Mouse (Mus musculus) kidney, postnatal 0 days (tissue): ENCODE results near the gene Tstd2. TPM values are rescaled to one million over a fixed set of nuclear protein-coding genes. Genes with fewer than 3 reads are reported as not detected.

Experiments
- ATAC-seq: fragments of 200-750 bp; cut with Nextera tagmentation; replicated peaks from 2 replicates; pipeline ENCODE4 v1.8.0; 2017; ENCODE audit warnings: low read depth, moderate number of reproducible peaks, moderate TSS enrichment, moderate library complexity; ENCODE audit not compliant: low FRiP score
- DNase-seq: peaks from one replicate; pipeline ENCODE4 v3.0.0-alpha.2; 2016; ENCODE audit warnings: low spot score
- H3K27ac ChIP-seq: fragments of 300-500 bp; sonication (generic); 2 replicates; pipeline ENCODE4 v1.5.1; 2014; ENCODE audit warnings: mild to moderate bottlenecking
- H3K27me3 ChIP-seq: fragments of 300-500 bp; sonication (generic); 2 replicates; pipeline ENCODE4 v1.6.1; 2014; ENCODE audit warnings: low read length, mixed read lengths; ENCODE audit not compliant: insufficient read depth
- H3K36me3 ChIP-seq: fragments of 300-500 bp; sonication (generic); 2 replicates; pipeline ENCODE4 v1.6.1; 2014; ENCODE audit warnings: low read length, mixed read lengths; ENCODE audit not compliant: insufficient read depth
- H3K4me1 ChIP-seq: fragments of 300-500 bp; sonication (generic); replicated peaks from 2 replicates; pipeline ENCODE4 v1.6.1; 2014; ENCODE audit warnings: antibody characterized with exemption, low read length, mixed read lengths; ENCODE audit not compliant: insufficient read depth
- H3K4me2 ChIP-seq: fragments of 300-500 bp; sonication (generic); 2 replicates; pipeline ENCODE4 v1.6.1; 2014; ENCODE audit warnings: mild to moderate bottlenecking, low read length, moderate library complexity, mixed read lengths
- H3K4me3 ChIP-seq: fragments of 300-500 bp; sonication (generic); replicated peaks from 2 replicates; pipeline ENCODE4 v1.5.1; 2014; ENCODE audit warnings: low read depth, low read length
- H3K9ac ChIP-seq: fragments of 300-500 bp; sonication (generic); 2 replicates; pipeline ENCODE4 v1.6.1; 2014; ENCODE audit warnings: low read depth, low read length
- H3K9me3 ChIP-seq: fragments of 300-500 bp; sonication (generic); replicated peaks from 2 replicates; pipeline ENCODE4 v1.6.1; 2016; ENCODE audit warnings: low read length, inconsistent platforms, mixed read lengths
- CTCF ChIP-seq: IDR thresholded peaks from 2 replicates; pipeline ENCODE4 v1.5.1; 2016; ENCODE audit warnings: antibody characterized with exemption, low read depth, mild to moderate bottlenecking, moderate library complexity
- WGBS: fragments of 180-500 bp; shearing (Covaris S2); extraction: QIAGEN DNeasy Blood & Tissue Kit; methylation state at CpG from one replicate; pipeline ENCODE4 v1.1.7; 2014; 5-methylcytosine and 5-hydroxymethylcytosine counted together
- polyA plus RNA-seq: library from polyadenylated mRNA; unstranded; fragments of >200 nt; fragmentation: Nextera tagmentation; extraction: Ambion mirVana; gene quantifications from 2 replicates; pipeline ENCODE4 v1.2.1, GENCODE M21; 2015

The Tstd2 gene
- polyA plus RNA-seq, 1 experiment from 2014 or later: 23.5 TPM

DNA sequence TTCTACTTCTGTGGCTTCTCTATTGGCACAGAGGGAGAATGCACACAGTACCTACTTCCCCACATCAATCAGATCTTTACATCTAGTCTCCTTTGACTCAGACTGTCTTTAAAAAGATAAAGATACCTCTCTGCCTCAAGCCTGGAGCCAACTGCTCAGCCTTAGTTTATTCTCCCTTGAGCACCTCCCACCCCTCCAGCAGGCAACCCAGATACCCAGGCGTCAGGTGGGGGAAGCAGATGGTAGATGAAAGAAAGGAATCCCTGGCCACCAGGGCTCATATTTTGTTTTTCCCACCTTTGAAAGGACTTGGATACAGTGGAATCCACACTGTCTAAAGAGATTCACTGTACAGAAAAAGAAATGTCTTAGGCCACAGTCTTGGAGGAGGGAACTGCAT lies 69.9 kb downstream of the Tstd2 start:
- WGBS: 68% methylated on average over 1 of the region's 1 CpGs
- ATAC-seq: no peak
- Histone ChIP-seq H3K9ac (no peak overlapping the region), H3K27ac (no peak overlapping the region), H3K4me3 (no peak overlapping the region), H3K36me3 (no peaks in the 10 kb centered on the region), H3K4me1 (no peaks in the 10 kb centered on the region; the same call in 1 of the 2 replicates), H3K4me2 (no peak overlapping the region), H3K27me3 (no peaks in the 10 kb centered on the region), H3K9me3 (no peaks in the 10 kb centered on the region)
- DNase-seq: no peak
- no peak for TF ChIP-seq CTCF

GRCm38 (mm10) chr4:46068060-46068459 lies 70.4 kb downstream of the Tstd2 start:
- Histone ChIP-seq H3K4me2 (no peak overlapping the region), H3K4me1 (no peaks in the 10 kb centered on the region; the same call in 1 of the 2 replicates), H3K9me3 (no peaks in the 10 kb centered on the region), H3K9ac (no peak overlapping the region), H3K27me3 (no peaks in the 10 kb centered on the region), H3K36me3 (no peaks in the 10 kb centered on the region), H3K4me3 (no peak overlapping the region), H3K27ac (no peak overlapping the region)
- WGBS: 34% methylated on average over 3 of the region's 3 CpGs
- no peak for DNase-seq
- TF ChIP-seq CTCF: no peak
- no peak for ATAC-seq

GRCm38 (mm10) chr4:46065695-46066340 lies 72.7 kb downstream of the Tstd2 start:
- no peaks in the 10 kb centered on the region for H3K36me3 ChIP-seq
- 40% methylated on average over 8 of the region's 8 CpGs for WGBS
- no peak overlapping the region for H3K9ac ChIP-seq
- no peaks in the 10 kb centered on the region for H3K9me3 ChIP-seq
- no peaks in the 10 kb centered on the region for H3K27me3 ChIP-seq
- H3K27ac ChIP-seq: 0 out of 2 replicates have a peak overlapping the region, but pooled peaks have one; percentile 0
- ATAC-seq: no peak
- H3K4me2 ChIP-seq: no peak overlapping the region
- no peak for TF ChIP-seq CTCF
- no peak overlapping the region for H3K4me3 ChIP-seq
- peak; percentile 32 for DNase-seq
- H3K4me1 ChIP-seq: no peaks in the 10 kb centered on the region; the same call in 1 of the 2 replicates

DNA sequence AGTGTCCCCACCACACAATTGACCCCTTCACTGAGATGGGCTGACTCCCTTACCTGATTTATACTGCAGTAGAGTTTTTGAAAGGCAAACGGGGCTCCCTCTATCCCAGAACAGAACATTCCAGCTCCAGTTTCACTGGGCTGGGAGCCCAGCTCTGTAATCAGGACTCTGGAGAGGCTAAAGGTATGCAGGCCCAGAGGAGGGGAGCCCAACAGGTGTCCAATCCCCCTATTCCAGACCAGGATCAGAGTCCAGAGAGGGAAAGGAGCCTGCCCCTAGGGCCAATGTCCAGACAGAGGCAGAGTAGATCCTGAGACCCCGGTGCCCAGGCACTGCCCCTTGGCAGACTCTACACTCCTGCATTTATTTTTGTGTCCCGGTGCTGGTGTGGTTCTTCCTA lies 73.5 kb downstream of the Tstd2 start:
- H3K4me2 ChIP-seq: no peak overlapping the region
- no peak for TF ChIP-seq CTCF
- ATAC-seq: no peak
- H3K36me3 ChIP-seq: no peaks in the 10 kb centered on the region
- H3K9ac ChIP-seq: no peak overlapping the region
- H3K27ac ChIP-seq: no peak overlapping the region
- no peaks in the 10 kb centered on the region for H3K27me3 ChIP-seq
- 60% methylated on average over 3 of the region's 3 CpGs for WGBS
- H3K4me1 ChIP-seq: no peaks in the 10 kb centered on the region; the same call in 1 of the 2 replicates
- DNase-seq: no peak
- H3K9me3 ChIP-seq: no peaks in the 10 kb centered on the region
- no peak overlapping the region for H3K4me3 ChIP-seq

Other genes with a start within 250 kb of the Tstd2 start
- 0.47 and 0.55 TPM in 2 replicates for gene Ccdc180, start 248.4 kb downstream of the Tstd2 start, polyA plus RNA-seq
- 22.9 and 25.1 TPM in 2 replicates for gene Tdrd7, start 173.4 kb downstream of the Tstd2 start, polyA plus RNA-seq
- 5.5 and 6.5 TPM in 2 replicates for gene Tmod1, start 99.8 kb downstream of the Tstd2 start, polyA plus RNA-seq
- 48.2 and 53.9 TPM in 2 replicates for gene Ncbp1, start 81 bp downstream of the Tstd2 start, polyA plus RNA-seq
- gene Xpa, start 57.6 kb upstream of the Tstd2 start, polyA plus RNA-seq: 30.0 and 31.9 TPM in 2 replicates
- not detected in 2 replicates for gene Foxe1, start 204.9 kb upstream of the Tstd2 start, polyA plus RNA-seq